ENCODE assay signal across 19 mouse cellular contexts in genomic region chr2:80203486-80203885, GRCm38 (mm10).
A peak's percentile ranks its signal among the peaks of the same experiment; 100 is the strongest.
DNase-seq lines count a peak whose midpoint lies in the region; ATAC-seq lines count a peak whose summit lies in the region.
"Had no signal": no experiment of that assay in that cellular context is flagged by ENCODE, and none has a peak within 500 bp of the region (broad histone marks: within the 10 kb centered on the region; RNA-seq: fewer than 3 reads in every experiment).

No protein-coding gene starts in this region.

- H3K36me3 ChIP-seq in lung, embryonic 15.5 days, result no peaks in the 10 kb centered on the region
- no peaks in the 10 kb centered on the region for H3K36me3 ChIP-seq in kidney, embryonic 16.5 days (ENCODE audit: insufficient read depth, low read length)
- H3K36me3 ChIP-seq: embryonic facial prominence, embryonic 10.5 days; heart, embryonic 10.5 days; hindbrain, embryonic 12.5 days had no signal

- H3K4me3 ChIP-seq in lung, embryonic 15.5 days, result no peak overlapping the region
- no peak overlapping the region for H3K4me3 ChIP-seq in kidney, embryonic 16.5 days (ENCODE audit: low read length)
- H3K4me3 ChIP-seq: embryonic facial prominence, embryonic 10.5 days; forebrain, embryonic 13.5 days; heart, embryonic 10.5 days; hindbrain, embryonic 12.5 days had no signal

- no peaks in the 10 kb centered on the region for H3K27me3 ChIP-seq in lung, embryonic 15.5 days
- no peaks in the 10 kb centered on the region for H3K27me3 ChIP-seq in kidney, embryonic 16.5 days (ENCODE audit: insufficient read depth, low read length)
- H3K27me3 ChIP-seq: CH12.LX; forebrain, embryonic 13.5 days; hindbrain, embryonic 12.5 days; Patski had no signal

- H3K27ac ChIP-seq in lung, embryonic 15.5 days, result no peak overlapping the region
- H3K27ac ChIP-seq in kidney, embryonic 16.5 days (ENCODE audit: low read length), result no peak overlapping the region
- H3K27ac ChIP-seq: embryonic facial prominence, embryonic 10.5 days; forebrain, embryonic 13.5 days; heart, embryonic 10.5 days; hindbrain, embryonic 12.5 days had no signal

- no peak overlapping the region for H3K9ac ChIP-seq in lung, embryonic 15.5 days
- no peak overlapping the region for H3K9ac ChIP-seq in kidney, embryonic 16.5 days (replicated peaks; ENCODE audit: low read length)
- H3K9ac ChIP-seq: forebrain, embryonic 13.5 days; hindbrain, embryonic 12.5 days had no signal

- no peak overlapping the region for H3K4me2 ChIP-seq in lung, embryonic 15.5 days
- no peak overlapping the region for H3K4me2 ChIP-seq in kidney, embryonic 16.5 days (replicated peaks; ENCODE audit: low read depth, low read length)
- H3K4me2 ChIP-seq: forebrain, embryonic 13.5 days; hindbrain, embryonic 12.5 days had no signal

- H3K9me3 ChIP-seq in lung, embryonic 15.5 days, result no peaks in the 10 kb centered on the region
- H3K9me3 ChIP-seq in kidney, embryonic 16.5 days (ENCODE audit: low read length), result no peaks in the 10 kb centered on the region
- H3K9me3 ChIP-seq: embryonic facial prominence, embryonic 10.5 days; forebrain, embryonic 13.5 days; heart, embryonic 10.5 days; hindbrain, embryonic 12.5 days had no signal

- ATAC-seq in lung, embryonic 15.5 days (ENCODE audit: borderline replicate concordance, extremely low read depth, low FRiP score, low TSS enrichment), result peak; percentile 35; the same call in 1 of the 2 replicates
- no peak for ATAC-seq in kidney, embryonic 16.5 days (ENCODE audit: low FRiP score, low TSS enrichment)
- ATAC-seq: activated CD4-positive, CD25-positive, alpha-beta regulatory T cell, adult 4 months; forebrain, embryonic 13.5 days; hindbrain, embryonic 16.5 days; inflammation-experienced regulatory T-cells, adult 6 months; Patski had no signal

- peaks cover 7% of the 10 kb centered on the region for H3K4me1 ChIP-seq in lung, embryonic 15.5 days
- no peaks in the 10 kb centered on the region for H3K4me1 ChIP-seq in kidney, embryonic 16.5 days (ENCODE audit: insufficient read depth, low read length)
- H3K4me1 ChIP-seq: embryonic facial prominence, embryonic 10.5 days; forebrain, embryonic 13.5 days; heart, embryonic 10.5 days; hindbrain, embryonic 12.5 days had no signal

- peak; percentile 11 to 17 for DNase-seq in heart, adult 18-20 months
- no peak for DNase-seq in heart, postnatal 4 days
- DNase-seq in lung, postnatal 25 days (ENCODE audit: low spot score), result no peak
- peak; percentile 6 for DNase-seq in lung, postnatal 10 days
- DNase-seq: adrenal gland, adult 2 months; adrenal gland, postnatal 36 days; cerebellum, adult 2 months; cerebellum, postnatal 10 days had no signal

Comparison
In these comparisons a context has a peak if more than half of its experiments do, and no peak if none do; other contexts are left out.
1. DNase-seq: peak in heart, adult 18-20 months (2 of 2) and lung, postnatal 10 days (single experiment); none in heart, postnatal 4 days (single experiment) and lung, postnatal 25 days (single experiment).